17 mouse cellular contexts compared by ENCODE assay signal in genomic region chr12:8829661-8830040, GRCm38 (mm10). TPM values are rescaled to one million over a fixed set of nuclear protein-coding genes. Genes with fewer than 3 reads are reported as not detected.
DNase-seq lines count a peak whose midpoint lies in the region; ATAC-seq and TF ChIP-seq lines count a peak whose summit lies in the region.
"Had no signal": no experiment of that assay in that cellular context is flagged by ENCODE, and none has a peak within 500 bp of the region (broad histone marks: within the 10 kb centered on the region; RNA-seq: fewer than 3 reads in every experiment).

No protein-coding gene starts in this region.

- no peak for TF ChIP-seq CTCF in spleen, adult 2 months (IDR thresholded peaks at IDR 0.05; ENCODE audit: extremely low read depth, insufficient read depth, insufficient read length, insufficient replicate concordance)
- no peak for TF ChIP-seq CTCF in bone marrow, adult 2 months (IDR thresholded peaks at IDR 0.05; ENCODE audit: control insufficient read depth, insufficient read depth, low read length)
- TF ChIP-seq CTCF in liver, postnatal 0 days (IDR thresholded peaks at IDR 0.05; ENCODE audit: low read depth): no peak
- no peak for TF ChIP-seq CTCF in midbrain, postnatal 0 days (IDR thresholded peaks at IDR 0.05)

- no peak overlapping the region for H3K4me3 ChIP-seq in spleen, adult 2 months (ENCODE audit: extremely low read depth, insufficient read depth, insufficient read length)
- H3K4me3 ChIP-seq in bone marrow, adult 2 months (replicated peaks; ENCODE audit: control insufficient read depth, low read depth, low read length): no peak overlapping the region
- H3K4me3 ChIP-seq in liver, postnatal 0 days (ENCODE audit: low read depth, low read length): no peak overlapping the region
- no peak overlapping the region for H3K4me3 ChIP-seq in midbrain, postnatal 0 days (ENCODE audit: low read depth, low read length)
- H3K4me3 ChIP-seq: embryonic facial prominence, embryonic 13.5 days; heart, embryonic 13.5 days; midbrain, embryonic 13.5 days; stomach, embryonic 15.5 days had no signal

- DNase-seq in spleen, adult 2 months (ENCODE audit: low read depth in 1 of 2, low spot score in 2 of 2): no peak
- no peak for DNase-seq in spleen, postnatal 14 days (ENCODE audit: low spot score in 2 of 2)
- DNase-seq in liver, postnatal 0 days: peak; percentile 55
- no peak for DNase-seq in cerebellum, adult 8-10 months
- no peak for DNase-seq in midbrain, postnatal 0 days (ENCODE audit: low spot score)
- DNase-seq in retina, postnatal 1 day: no peak
- DNase-seq: adrenal gland, postnatal 10 days; gastrocnemius, postnatal 36 days; heart, postnatal 4 days; kidney, postnatal 14 days; lung, postnatal 4 days; right cerebral cortex, postnatal 4 days had no signal

- H3K36me3 ChIP-seq in spleen, adult 2 months (ENCODE audit: control insufficient read depth, insufficient read depth, low read length): no peaks in the 10 kb centered on the region
- H3K36me3 ChIP-seq in liver, postnatal 0 days (replicated peaks; ENCODE audit: insufficient read depth, low read length): no peaks in the 10 kb centered on the region
- no peaks in the 10 kb centered on the region for H3K36me3 ChIP-seq in midbrain, postnatal 0 days (ENCODE audit: insufficient read depth, low read length)
- H3K36me3 ChIP-seq: embryonic facial prominence, embryonic 13.5 days; heart, embryonic 13.5 days; midbrain, embryonic 13.5 days; stomach, embryonic 15.5 days had no signal

- H3K4me2 ChIP-seq in liver, postnatal 0 days (ENCODE audit: low read depth, low read length): no peak overlapping the region
- H3K4me2 ChIP-seq in midbrain, postnatal 0 days (ENCODE audit: low read depth, low read length, poor library complexity, severe bottlenecking): no peak overlapping the region
- H3K4me2 ChIP-seq: embryonic facial prominence, embryonic 13.5 days; heart, embryonic 13.5 days; midbrain, embryonic 13.5 days; stomach, embryonic 15.5 days had no signal

- TF ChIP-seq POLR2A in spleen, adult 2 months (IDR thresholded peaks at IDR 0.05; ENCODE audit: low read depth, low read length): no peak
- no peak for TF ChIP-seq POLR2A in bone marrow, adult 2 months (IDR thresholded peaks at IDR 0.05; ENCODE audit: borderline replicate concordance, control insufficient read depth, low read depth, low read length)

- H3K9me3 ChIP-seq in liver, postnatal 0 days (ENCODE audit: low read length): no peaks in the 10 kb centered on the region
- H3K9me3 ChIP-seq in midbrain, postnatal 0 days (ENCODE audit: low read length): no peaks in the 10 kb centered on the region
- H3K9me3 ChIP-seq: embryonic facial prominence, embryonic 13.5 days; heart, embryonic 13.5 days; midbrain, embryonic 13.5 days; stomach, embryonic 15.5 days had no signal

- ATAC-seq in liver, postnatal 0 days: peak; percentile 83
- ATAC-seq in midbrain, postnatal 0 days (ENCODE audit: low FRiP score): no peak
- ATAC-seq: midbrain, embryonic 13.5 days had no signal

- no peak overlapping the region; the same call in 1 of the 2 replicates for H3K9ac ChIP-seq in liver, postnatal 0 days (replicated peaks)
- H3K9ac ChIP-seq in midbrain, postnatal 0 days (replicated peaks; ENCODE audit: low read length, poor library complexity, severe bottlenecking): no peak overlapping the region
- H3K9ac ChIP-seq: embryonic facial prominence, embryonic 13.5 days; heart, embryonic 13.5 days; midbrain, embryonic 13.5 days; stomach, embryonic 15.5 days had no signal

- TF ChIP-seq EP300 in liver, postnatal 0 days (IDR thresholded peaks at IDR 0.05; ENCODE audit: low read depth): peak; percentile 66; the same call in 1 of the 2 replicates

- 20% methylated on average over 5 of the region's 5 CpGs for WGBS in spleen, adult 2 months
- WGBS in bone marrow, adult 2 months: 24% methylated on average over 5 of the region's 5 CpGs
- 48% methylated on average over 5 of the region's 5 CpGs for WGBS in liver, postnatal 0 days (ENCODE audit: insufficient replicate concordance)
- WGBS in midbrain, postnatal 0 days: 89% methylated on average over 5 of the region's 5 CpGs

- H3K27me3 ChIP-seq in spleen, adult 2 months (ENCODE audit: control insufficient read depth, insufficient read depth, low read length): no peaks in the 10 kb centered on the region
- H3K27me3 ChIP-seq in liver, postnatal 0 days (ENCODE audit: insufficient read depth, low read length): no peaks in the 10 kb centered on the region
- no peaks in the 10 kb centered on the region for H3K27me3 ChIP-seq in midbrain, postnatal 0 days (ENCODE audit: insufficient read depth, low read length)
- H3K27me3 ChIP-seq: embryonic facial prominence, embryonic 13.5 days; midbrain, embryonic 13.5 days; stomach, embryonic 15.5 days had no signal

- H3K27ac ChIP-seq in spleen, adult 2 months (ENCODE audit: insufficient read depth, low read length): peak overlapping the region; percentile 35; the same call in 1 of the 2 replicates
- peak overlapping the region; percentile 61; the same call in 1 of the 2 replicates for H3K27ac ChIP-seq in bone marrow, adult 2 months (ENCODE audit: control insufficient read depth, insufficient read depth, low read depth, low read length, poor library complexity)
- peak overlapping the region; percentile 77 for H3K27ac ChIP-seq in liver, postnatal 0 days (ENCODE audit: low read depth)
- no peak overlapping the region for H3K27ac ChIP-seq in midbrain, postnatal 0 days (ENCODE audit: low read depth, low read length)
- H3K27ac ChIP-seq: embryonic facial prominence, embryonic 13.5 days; heart, embryonic 13.5 days; midbrain, embryonic 13.5 days; stomach, embryonic 15.5 days had no signal

- peaks cover 11% of the 10 kb centered on the region; the same call in 1 of the 2 replicates for H3K4me1 ChIP-seq in spleen, adult 2 months (ENCODE audit: control insufficient read depth, insufficient read depth, insufficient read length)
- peaks cover 4% of the 10 kb centered on the region; the same call in 1 of the 2 replicates for H3K4me1 ChIP-seq in bone marrow, adult 2 months (ENCODE audit: control insufficient read depth, insufficient read depth, low read length)
- peaks cover 17% of the 10 kb centered on the region for H3K4me1 ChIP-seq in liver, postnatal 0 days (ENCODE audit: insufficient read depth)
- no peaks in the 10 kb centered on the region for H3K4me1 ChIP-seq in midbrain, postnatal 0 days (ENCODE audit: insufficient read depth, low read length)
- H3K4me1 ChIP-seq: heart, embryonic 13.5 days; midbrain, embryonic 13.5 days; stomach, embryonic 15.5 days had no signal

RNA-seq across cellular contexts. Expression of gene Sdc1, which starts 58.5 kb away (rescaled TPM):
- 12.9 and 14.6 TPM in 2 replicates for polyA plus RNA-seq in spleen, adult 2 months (2012; rRNA removed)
- polyA plus RNA-seq in bone marrow, adult 2 months (2011; ENCODE audit: insufficient read depth, insufficient read length, low replicate concordance, missing spikeins): 3.4 and 13.1 TPM in 2 replicates
- 101 and 116 TPM in 2 replicates for polyA plus RNA-seq in liver, postnatal 0 days (2015; fragmentation: Nextera tagmentation; extraction: Ambion mirVana)
- 16.2 and 21.1 TPM in 2 replicates for total RNA-seq in midbrain, postnatal 0 days (2014; rRNA removed)
- 11.7 and 12.3 TPM in 2 replicates for polyA plus RNA-seq in midbrain, postnatal 0 days (2015; fragmentation: Nextera tagmentation; extraction: Ambion mirVana)
